Comparison of ENCODE assay signal across 8 mouse cellular contexts in the genomic region with DNA sequence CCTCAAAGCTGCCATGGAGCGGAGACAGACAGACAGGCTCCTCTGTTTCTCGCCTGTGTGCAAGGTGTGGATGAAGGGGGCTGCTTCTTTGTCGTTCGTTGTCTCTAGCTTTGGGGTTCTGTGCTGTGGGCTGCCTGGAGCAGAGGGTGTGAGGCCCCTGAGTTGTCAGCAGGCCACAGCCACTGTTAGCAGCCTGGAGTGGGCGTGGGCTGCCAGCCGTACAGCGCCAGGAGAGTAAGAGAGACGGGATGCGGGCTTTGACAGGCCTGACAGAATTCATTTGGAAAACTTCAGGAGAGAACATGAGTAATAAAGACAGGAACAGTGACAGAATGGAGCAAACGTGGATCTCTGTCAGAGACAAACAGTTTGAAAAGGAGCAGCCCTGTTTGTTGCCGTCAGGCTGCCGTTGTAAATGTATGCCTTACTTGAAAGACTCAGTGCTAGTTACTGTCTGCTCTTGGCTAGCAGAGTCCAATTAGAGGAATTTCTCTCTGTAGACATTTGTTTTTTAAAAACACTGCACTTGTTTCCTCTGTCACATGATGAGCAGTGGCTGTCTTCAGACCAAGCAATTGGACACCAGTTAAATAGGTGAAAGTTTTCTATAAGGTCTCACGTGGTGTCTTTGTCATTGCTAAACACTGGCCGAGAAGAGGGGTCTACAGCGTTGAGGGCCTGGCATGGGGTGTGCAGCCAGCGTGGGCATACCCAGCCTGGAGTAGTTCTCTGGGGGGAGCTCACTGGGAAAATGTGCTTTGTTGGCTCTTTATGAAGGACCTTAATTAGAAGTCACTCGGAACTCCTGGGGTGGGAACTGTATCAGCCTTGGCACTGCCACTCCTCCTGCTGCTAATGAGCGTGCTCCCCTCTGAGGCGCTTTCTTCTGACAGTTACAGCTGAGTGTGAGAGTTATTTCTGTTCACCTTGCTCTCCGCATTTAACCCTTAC.
DNase-seq lines count a peak whose midpoint lies in the region; ATAC-seq and TF ChIP-seq lines count a peak whose summit lies in the region.
"Had no signal": no experiment of that assay in that cellular context is flagged by ENCODE, and none has a peak within 500 bp of the region (broad histone marks: within the 10 kb centered on the region; RNA-seq: fewer than 3 reads in every experiment).

No protein-coding gene starts in this region.

- H3K36me3 ChIP-seq in liver, postnatal 0 days (replicated peaks; ENCODE audit: insufficient read depth, low read length): peaks cover 10% of the 10 kb centered on the region
- H3K36me3 ChIP-seq in embryonic facial prominence, embryonic 11.5 days (replicated peaks; ENCODE audit: control insufficient read depth, insufficient read depth, low read depth, low read length): no peaks in the 10 kb centered on the region; the same call in 1 of the 2 replicates
- H3K36me3 ChIP-seq in heart, embryonic 15.5 days: no peaks in the 10 kb centered on the region; the same call in 1 of the 2 replicates
- H3K36me3 ChIP-seq in midbrain, embryonic 14.5 days (ENCODE audit: control insufficient read depth, insufficient read depth, low read length): peaks cover 6% of the 10 kb centered on the region; the same call in 1 of the 2 replicates

- H3K27ac ChIP-seq in liver, postnatal 0 days (ENCODE audit: low read depth): no peak overlapping the region; the same call in 1 of the 2 replicates
- no peak overlapping the region; the same call in 1 of the 2 replicates for H3K27ac ChIP-seq in embryonic facial prominence, embryonic 11.5 days (replicated peaks; ENCODE audit: low read depth, low read length)
- peak overlapping the region; percentile 86 for H3K27ac ChIP-seq in heart, embryonic 15.5 days
- H3K27ac ChIP-seq in midbrain, embryonic 14.5 days (replicated peaks; ENCODE audit: low read depth, low read length): peak overlapping the region; percentile 81
- H3K27ac ChIP-seq: liver, embryonic 13.5 days had no signal

- H3K4me2 ChIP-seq in liver, postnatal 0 days (ENCODE audit: low read depth, low read length): no peak overlapping the region
- no peak overlapping the region for H3K4me2 ChIP-seq in embryonic facial prominence, embryonic 11.5 days (ENCODE audit: low read depth, low read length)
- H3K4me2 ChIP-seq in heart, embryonic 15.5 days: peak overlapping the region; percentile 52
- H3K4me2 ChIP-seq in midbrain, embryonic 14.5 days (ENCODE audit: low read length): peak overlapping the region; percentile 2
- H3K4me2 ChIP-seq: liver, embryonic 13.5 days had no signal

- no peak overlapping the region for H3K4me3 ChIP-seq in liver, postnatal 0 days (ENCODE audit: low read depth, low read length)
- no peak overlapping the region for H3K4me3 ChIP-seq in embryonic facial prominence, embryonic 11.5 days (ENCODE audit: low read depth, low read length)
- H3K4me3 ChIP-seq in heart, embryonic 15.5 days: peak overlapping the region; percentile 7; the same call in 1 of the 2 replicates
- H3K4me3 ChIP-seq in midbrain, embryonic 14.5 days (replicated peaks; ENCODE audit: low read depth, low read length): no peak overlapping the region
- H3K4me3 ChIP-seq: liver, embryonic 13.5 days had no signal

- no peak overlapping the region for H3K9ac ChIP-seq in liver, postnatal 0 days (replicated peaks)
- no peak overlapping the region for H3K9ac ChIP-seq in embryonic facial prominence, embryonic 11.5 days (replicated peaks; ENCODE audit: low read length)
- peak overlapping the region; percentile 19 for H3K9ac ChIP-seq in heart, embryonic 15.5 days
- H3K9ac ChIP-seq in midbrain, embryonic 14.5 days (replicated peaks; ENCODE audit: low read length): no peak overlapping the region; the same call in 1 of the 2 replicates
- H3K9ac ChIP-seq: liver, embryonic 13.5 days had no signal

- intact Hi-C loops in left cerebral cortex, postnatal 14 days (cut with DNase I): no loop called here

- no peaks in the 10 kb centered on the region for H3K9me3 ChIP-seq in liver, postnatal 0 days (ENCODE audit: low read length)
- no peaks in the 10 kb centered on the region for H3K9me3 ChIP-seq in embryonic facial prominence, embryonic 11.5 days (replicated peaks; ENCODE audit: control insufficient read depth, low read length)
- H3K9me3 ChIP-seq in heart, embryonic 15.5 days (replicated peaks): no peaks in the 10 kb centered on the region
- no peaks in the 10 kb centered on the region for H3K9me3 ChIP-seq in midbrain, embryonic 14.5 days (ENCODE audit: control insufficient read depth, low read length)
- H3K9me3 ChIP-seq: liver, embryonic 13.5 days had no signal

- H3K27me3 ChIP-seq in liver, postnatal 0 days (ENCODE audit: insufficient read depth, low read length): no peaks in the 10 kb centered on the region
- H3K27me3 ChIP-seq in embryonic facial prominence, embryonic 11.5 days (ENCODE audit: control insufficient read depth, insufficient read depth, low read length): no peaks in the 10 kb centered on the region
- no peaks in the 10 kb centered on the region for H3K27me3 ChIP-seq in heart, embryonic 15.5 days
- no peaks in the 10 kb centered on the region for H3K27me3 ChIP-seq in midbrain, embryonic 14.5 days (ENCODE audit: control insufficient read depth, insufficient read depth, low read length)
- H3K27me3 ChIP-seq: liver, embryonic 13.5 days had no signal

- TF ChIP-seq EP300 in liver, postnatal 0 days (IDR thresholded peaks at IDR 0.05; ENCODE audit: low read depth): no peak

- no peak for ATAC-seq in liver, postnatal 0 days
- ATAC-seq in embryonic facial prominence, embryonic 11.5 days (replicated peaks; ENCODE audit: insufficient number of reproducible peaks, low FRiP score, low TSS enrichment, low read depth): peak; percentile 25; the same call in 1 of the 2 replicates
- ATAC-seq in heart, embryonic 15.5 days (replicated peaks; ENCODE audit: insufficient number of reproducible peaks, insufficient read depth, low FRiP score, low read depth): peak; percentile 72
- ATAC-seq in midbrain, embryonic 14.5 days (ENCODE audit: low FRiP score, low TSS enrichment): peak; percentile 67
- ATAC-seq in erythroblast, adult 5-6 weeks (replicated peaks; ENCODE audit: low FRiP score, poor library complexity, severe bottlenecking): no peak

- peak; percentile 2 for DNase-seq in liver
- DNase-seq in liver, postnatal 0 days: no peak
- peak; percentile 22 for DNase-seq in embryonic facial prominence, embryonic 11.5 days (ENCODE audit: low spot score)
- peak; percentile 75 for DNase-seq in midbrain, embryonic 14.5 days
- no peak for DNase-seq in left cerebral cortex, postnatal 14 days (ENCODE audit: low spot score in 2 of 2)
- DNase-seq: liver, embryonic 13.5 days had no signal

- TF ChIP-seq CTCF in liver, postnatal 0 days (IDR thresholded peaks at IDR 0.05; ENCODE audit: low read depth): no peak

- WGBS in liver, postnatal 0 days (ENCODE audit: insufficient replicate concordance): 67% methylated on average over 20 of the region's 20 CpGs
- WGBS in embryonic facial prominence, embryonic 11.5 days: 39% methylated on average over 20 of the region's 20 CpGs
- 25% methylated on average over 20 of the region's 20 CpGs for WGBS in heart, embryonic 15.5 days
- WGBS in midbrain, embryonic 14.5 days: 11% methylated on average over 20 of the region's 20 CpGs

- H3K4me1 ChIP-seq in liver, postnatal 0 days (ENCODE audit: insufficient read depth): no peaks in the 10 kb centered on the region
- peaks cover 2% of the 10 kb centered on the region; the same call in 1 of the 2 replicates for H3K4me1 ChIP-seq in embryonic facial prominence, embryonic 11.5 days (ENCODE audit: control insufficient read depth, insufficient read depth, low read length)
- peaks cover 59% of the 10 kb centered on the region for H3K4me1 ChIP-seq in heart, embryonic 15.5 days (replicated peaks)
- peaks cover 56% of the 10 kb centered on the region for H3K4me1 ChIP-seq in midbrain, embryonic 14.5 days (ENCODE audit: control insufficient read depth, insufficient read depth, low read length)

Comparison
In these comparisons a context has a peak if more than half of its experiments do, and no peak if none do; other contexts are left out.
1. DNase-seq: peak in liver (single experiment), embryonic facial prominence, embryonic 11.5 days (single experiment) and midbrain, embryonic 14.5 days (single experiment); none in liver, postnatal 0 days (single experiment) and left cerebral cortex, postnatal 14 days (0 of 2).
2. ATAC-seq: peak in embryonic facial prominence, embryonic 11.5 days (single experiment), heart, embryonic 15.5 days (single experiment) and midbrain, embryonic 14.5 days (single experiment); none in liver, postnatal 0 days (single experiment) and erythroblast, adult 5-6 weeks (single experiment).
3. H3K27ac ChIP-seq: peak in heart, embryonic 15.5 days (single experiment) and midbrain, embryonic 14.5 days (single experiment); none in liver, postnatal 0 days (single experiment) and embryonic facial prominence, embryonic 11.5 days (single experiment).
4. H3K4me2 ChIP-seq: peak in heart, embryonic 15.5 days (single experiment) and midbrain, embryonic 14.5 days (single experiment); none in liver, postnatal 0 days (single experiment) and embryonic facial prominence, embryonic 11.5 days (single experiment).